In the genomic region with DNA sequence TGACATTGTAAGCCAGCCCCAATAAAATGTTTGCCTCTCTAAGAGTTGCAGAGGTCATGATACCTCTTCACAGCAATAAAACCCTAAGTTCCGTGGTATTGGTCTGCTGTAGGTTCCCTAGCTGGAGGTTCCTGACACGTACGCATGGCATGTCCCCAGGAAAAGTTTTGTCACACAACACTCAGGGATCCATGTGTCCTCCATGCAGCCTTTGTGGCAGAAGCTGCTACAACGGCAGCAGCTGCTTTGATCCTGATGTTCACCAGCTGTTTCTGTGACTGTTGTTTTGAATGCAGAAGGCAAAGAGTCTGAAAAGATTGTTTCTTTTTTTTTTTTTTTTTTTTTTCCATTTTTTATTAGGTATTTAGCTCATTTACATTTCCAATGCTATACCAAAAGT, we compare ENCODE assay signal across 15 mouse cellular contexts. TPM values are rescaled to one million over a fixed set of nuclear protein-coding genes. Genes with fewer than 3 reads are reported as not detected.
DNase-seq lines count a peak whose midpoint lies in the region; ATAC-seq and TF ChIP-seq lines count a peak whose summit lies in the region.
"Had no signal": no experiment of that assay in that cellular context is flagged by ENCODE, and none has a peak within 500 bp of the region (broad histone marks: within the 10 kb centered on the region; RNA-seq: fewer than 3 reads in every experiment).

No protein-coding gene starts in this region.

- DNase-seq in kidney, adult 2 months, result no peak
- no peak for DNase-seq in embryonic facial prominence, embryonic 10.5 days (ENCODE audit: low spot score)
- peak; percentile 54 for DNase-seq in gastrocnemius, adult 2 months
- DNase-seq in midbrain, postnatal 0 days (ENCODE audit: low spot score), result no peak

- intact Hi-C loops in gastrocnemius, adult 2 months (cut with DNase I), result no loop called here

- H3K4me2 ChIP-seq in kidney, embryonic 16.5 days (replicated peaks; ENCODE audit: low read depth, low read length), result no peak overlapping the region
- no peak overlapping the region for H3K4me2 ChIP-seq in limb, embryonic 12.5 days
- H3K4me2 ChIP-seq in midbrain, postnatal 0 days (ENCODE audit: low read depth, low read length, poor library complexity, severe bottlenecking), result no peak overlapping the region
- H3K4me2 ChIP-seq: midbrain, embryonic 15.5 days; neural tube, embryonic 13.5 days had no signal

- ATAC-seq in kidney, embryonic 16.5 days (ENCODE audit: low FRiP score, low TSS enrichment), result no peak
- ATAC-seq in limb, embryonic 12.5 days (ENCODE audit: insufficient number of reproducible peaks, insufficient read depth, low FRiP score, low TSS enrichment, low read depth), result no peak
- no peak for ATAC-seq in midbrain, postnatal 0 days (ENCODE audit: low FRiP score)
- ATAC-seq in activated CD4-positive, CD25-positive, alpha-beta regulatory T cell, adult 4 months, result no peak
- ATAC-seq: hindbrain, postnatal 0 days; midbrain, embryonic 15.5 days had no signal

- no peak for TF ChIP-seq POLR2A in kidney, adult 2 months (IDR thresholded peaks at IDR 0.05; ENCODE audit: low read depth, low read length)

- 43% methylated on average over 4 of the region's 4 CpGs for WGBS in kidney, embryonic 16.5 days
- WGBS in kidney, adult 2 months, result 67% methylated on average over 4 of the region's 4 CpGs
- WGBS in embryonic facial prominence, embryonic 10.5 days, result 73% methylated on average over 4 of the region's 4 CpGs
- WGBS in limb, embryonic 12.5 days, result 40% methylated on average over 4 of the region's 4 CpGs
- WGBS in midbrain, postnatal 0 days, result 76% methylated on average over 4 of the region's 4 CpGs

- H3K27ac ChIP-seq in kidney, embryonic 16.5 days (ENCODE audit: low read length), result peak overlapping the region; percentile 19
- no peak overlapping the region for H3K27ac ChIP-seq in kidney, adult 2 months (ENCODE audit: insufficient read depth, low read depth, low read length)
- peak overlapping the region; percentile 58 for H3K27ac ChIP-seq in embryonic facial prominence, embryonic 10.5 days (replicated peaks)
- H3K27ac ChIP-seq in gastrocnemius, adult 2 months, result peak overlapping the region; percentile 68
- peak overlapping the region; percentile 91 for H3K27ac ChIP-seq in limb, embryonic 12.5 days
- H3K27ac ChIP-seq in midbrain, postnatal 0 days (ENCODE audit: low read depth, low read length), result no peak overlapping the region
- H3K27ac ChIP-seq: hindbrain, postnatal 0 days; liver, embryonic 14.5 days; midbrain, embryonic 15.5 days; neural tube, embryonic 13.5 days had no signal

- peaks cover 8% of the 10 kb centered on the region for H3K4me1 ChIP-seq in kidney, embryonic 16.5 days (ENCODE audit: insufficient read depth, low read length)
- no peaks in the 10 kb centered on the region for H3K4me1 ChIP-seq in kidney, adult 2 months (ENCODE audit: control insufficient read depth, insufficient read depth, low read length)
- H3K4me1 ChIP-seq in embryonic facial prominence, embryonic 10.5 days, result peaks cover 26% of the 10 kb centered on the region
- peaks cover 38% of the 10 kb centered on the region for H3K4me1 ChIP-seq in limb, embryonic 12.5 days (replicated peaks)
- H3K4me1 ChIP-seq in midbrain, postnatal 0 days (ENCODE audit: insufficient read depth, low read length), result no peaks in the 10 kb centered on the region
- H3K4me1 ChIP-seq: neural tube, embryonic 13.5 days had no signal

- H3K27me3 ChIP-seq in kidney, embryonic 16.5 days (ENCODE audit: insufficient read depth, low read length), result no peaks in the 10 kb centered on the region
- H3K27me3 ChIP-seq in kidney, adult 2 months (replicated peaks; ENCODE audit: control insufficient read depth, insufficient read depth, low read length), result no peaks in the 10 kb centered on the region
- no peaks in the 10 kb centered on the region for H3K27me3 ChIP-seq in embryonic facial prominence, embryonic 10.5 days (replicated peaks; ENCODE audit: low read depth, poor library complexity, severe bottlenecking)
- H3K27me3 ChIP-seq in limb, embryonic 12.5 days, result no peaks in the 10 kb centered on the region
- H3K27me3 ChIP-seq in midbrain, postnatal 0 days (ENCODE audit: insufficient read depth, low read length), result no peaks in the 10 kb centered on the region
- H3K27me3 ChIP-seq: midbrain, embryonic 15.5 days; neural tube, embryonic 13.5 days had no signal

- H3K9ac ChIP-seq in kidney, embryonic 16.5 days (replicated peaks; ENCODE audit: low read length), result no peak overlapping the region
- H3K9ac ChIP-seq in limb, embryonic 12.5 days (replicated peaks), result no peak overlapping the region
- no peak overlapping the region for H3K9ac ChIP-seq in midbrain, postnatal 0 days (replicated peaks; ENCODE audit: low read length, poor library complexity, severe bottlenecking)
- H3K9ac ChIP-seq: liver, embryonic 14.5 days; midbrain, embryonic 15.5 days; neural tube, embryonic 13.5 days had no signal

- TF ChIP-seq CTCF in kidney, adult 2 months (conservative IDR thresholded peaks at IDR 0.05; ENCODE audit: insufficient read depth, insufficient read length, low read depth, low read length), result no peak
- no peak for TF ChIP-seq CTCF in gastrocnemius, adult 2 months (IDR thresholded peaks at IDR 0.05)
- no peak for TF ChIP-seq CTCF in midbrain, postnatal 0 days (IDR thresholded peaks at IDR 0.05)

- H3K4me3 ChIP-seq in kidney, embryonic 16.5 days (ENCODE audit: low read length), result no peak overlapping the region
- H3K4me3 ChIP-seq in kidney, adult 2 months (ENCODE audit: insufficient read depth, low read depth, low read length), result no peak overlapping the region
- H3K4me3 ChIP-seq in embryonic facial prominence, embryonic 10.5 days, result no peak overlapping the region
- no peak overlapping the region for H3K4me3 ChIP-seq in gastrocnemius, adult 2 months
- no peak overlapping the region for H3K4me3 ChIP-seq in limb, embryonic 12.5 days (replicated peaks)
- no peak overlapping the region for H3K4me3 ChIP-seq in midbrain, postnatal 0 days (ENCODE audit: low read depth, low read length)
- H3K4me3 ChIP-seq: midbrain, embryonic 15.5 days; neural tube, embryonic 13.5 days had no signal

- no peaks in the 10 kb centered on the region for H3K36me3 ChIP-seq in kidney, embryonic 16.5 days (ENCODE audit: insufficient read depth, low read length)
- H3K36me3 ChIP-seq in kidney, adult 2 months (ENCODE audit: control insufficient read depth, insufficient read depth, low read length), result no peaks in the 10 kb centered on the region
- H3K36me3 ChIP-seq in embryonic facial prominence, embryonic 10.5 days (replicated peaks), result no peaks in the 10 kb centered on the region
- H3K36me3 ChIP-seq in limb, embryonic 12.5 days, result no peaks in the 10 kb centered on the region
- H3K36me3 ChIP-seq in midbrain, postnatal 0 days (ENCODE audit: insufficient read depth, low read length), result no peaks in the 10 kb centered on the region
- H3K36me3 ChIP-seq: midbrain, embryonic 15.5 days; neural tube, embryonic 13.5 days had no signal

- H3K9me3 ChIP-seq in kidney, embryonic 16.5 days (ENCODE audit: low read length), result no peaks in the 10 kb centered on the region
- no peaks in the 10 kb centered on the region for H3K9me3 ChIP-seq in embryonic facial prominence, embryonic 10.5 days
- no peaks in the 10 kb centered on the region for H3K9me3 ChIP-seq in limb, embryonic 12.5 days
- H3K9me3 ChIP-seq in midbrain, postnatal 0 days (ENCODE audit: low read length), result no peaks in the 10 kb centered on the region
- H3K9me3 ChIP-seq: midbrain, embryonic 15.5 days; neural tube, embryonic 13.5 days had no signal

RNA-seq across cellular contexts. Expression of a gene that starts 19.0 kb away (rescaled TPM):
- polyA plus RNA-seq in kidney, embryonic 16.5 days (2015; fragmentation: Nextera tagmentation; extraction: Ambion mirVana), result 0.44 and 0.54 TPM in 2 replicates
- 0.33 and 0.41 TPM in 2 replicates for polyA plus RNA-seq in kidney, adult 2 months (2012; rRNA removed)
- polyA plus RNA-seq in embryonic facial prominence, embryonic 10.5 days (2016; fragmentation: Nextera tagmentation; extraction: Ambion mirVana), result not detected in 2 replicates
- total RNA-seq in gastrocnemius, adult 2 months (2021), result not detected
- polyA plus RNA-seq in limb, embryonic 12.5 days (2016; fragmentation: Nextera tagmentation; extraction: Ambion mirVana), result 0.15 and 0.24 TPM in 2 replicates
- 0.71 and 0.99 TPM in 2 replicates for total RNA-seq in midbrain, postnatal 0 days (2014; rRNA removed)
- polyA plus RNA-seq in midbrain, postnatal 0 days (2015; fragmentation: Nextera tagmentation; extraction: Ambion mirVana), result 0.68 and 0.70 TPM in 2 replicates
- not detected for polyA plus RNA-seq in activated CD4-positive, CD25-positive, alpha-beta regulatory T cell, adult 4 months (2017; shearing (Covaris generic))
- total RNA-seq: adrenal gland, postnatal 14 days; common myeloid progenitor, adult 5-6 weeks; granulocyte monocyte progenitor cell, adult 5-6 weeks had no signal

RNA-seq across cellular contexts. Expression of a gene that starts 27.0 kb away (rescaled TPM):
- 3.2 and 4.6 TPM in 2 replicates for polyA plus RNA-seq in kidney, embryonic 16.5 days (2015; fragmentation: Nextera tagmentation; extraction: Ambion mirVana)
- polyA plus RNA-seq in kidney, adult 2 months (2012; rRNA removed), result 4.4 and 5.0 TPM in 2 replicates
- 3.5 and 4.0 TPM in 2 replicates for polyA plus RNA-seq in embryonic facial prominence, embryonic 10.5 days (2016; fragmentation: Nextera tagmentation; extraction: Ambion mirVana)
- total RNA-seq in gastrocnemius, adult 2 months (2021), result 10 to 100 TPM; 26.1 to 32.9 TPM
- 3.1 and 3.6 TPM in 2 replicates for polyA plus RNA-seq in limb, embryonic 12.5 days (2016; fragmentation: Nextera tagmentation; extraction: Ambion mirVana)
- 31.5 and 42.8 TPM in 2 replicates for total RNA-seq in midbrain, postnatal 0 days (2014; rRNA removed)
- polyA plus RNA-seq in midbrain, postnatal 0 days (2015; fragmentation: Nextera tagmentation; extraction: Ambion mirVana), result 6.8 and 8.4 TPM in 2 replicates
- polyA plus RNA-seq in activated CD4-positive, CD25-positive, alpha-beta regulatory T cell, adult 4 months (2017; shearing (Covaris generic)), result 10 to 100 TPM; 16.6 to 17.6 TPM

RNA-seq across cellular contexts. Expression of a gene that starts 53.9 kb away (rescaled TPM):
- 0.15 TPM in 1 of 2 replicates, not detected in the other for polyA plus RNA-seq in kidney, embryonic 16.5 days (2015; fragmentation: Nextera tagmentation; extraction: Ambion mirVana)
- not detected in 2 replicates for polyA plus RNA-seq in kidney, adult 2 months (2012; rRNA removed)
- 0.14 and 0.19 TPM in 2 replicates for polyA plus RNA-seq in embryonic facial prominence, embryonic 10.5 days (2016; fragmentation: Nextera tagmentation; extraction: Ambion mirVana)
- total RNA-seq in gastrocnemius, adult 2 months (2021), result not detected
- polyA plus RNA-seq in limb, embryonic 12.5 days (2016; fragmentation: Nextera tagmentation; extraction: Ambion mirVana), result 0.18 and 0.28 TPM in 2 replicates
- 4.2 and 5.1 TPM in 2 replicates for total RNA-seq in midbrain, postnatal 0 days (2014; rRNA removed)
- polyA plus RNA-seq in midbrain, postnatal 0 days (2015; fragmentation: Nextera tagmentation; extraction: Ambion mirVana), result 3.0 and 3.2 TPM in 2 replicates
- not detected for polyA plus RNA-seq in activated CD4-positive, CD25-positive, alpha-beta regulatory T cell, adult 4 months (2017; shearing (Covaris generic))
- total RNA-seq: common myeloid progenitor, adult 5-6 weeks; granulocyte monocyte progenitor cell, adult 5-6 weeks had no signal
- polyA plus RNA-seq: liver, embryonic 14.5 days; urinary bladder, adult 2 months had no signal

Comparison
In these comparisons a context has a peak if more than half of its experiments do, and no peak if none do; other contexts are left out.
1. H3K27ac ChIP-seq: peak in kidney, embryonic 16.5 days (single experiment), embryonic facial prominence, embryonic 10.5 days (single experiment), gastrocnemius, adult 2 months (single experiment) and limb, embryonic 12.5 days (single experiment); none in kidney, adult 2 months (single experiment) and midbrain, postnatal 0 days (single experiment).